Mouse (Mus musculus) ES-E14 (cell line): ENCODE results near the gene Mesp2.

Experiments
- CHD2 ChIP-seq: IDR thresholded peaks from 2 replicates; pipeline ENCODE4 v1.6.1; 2014; ENCODE audit warnings: mild to moderate bottlenecking, low read depth, low read length, inconsistent platforms
- HCFC1 ChIP-seq: IDR thresholded peaks from 2 replicates; pipeline ENCODE4 v1.6.1; 2012; ENCODE audit warnings: low read length, inconsistent platforms, borderline replicate concordance; ENCODE audit not compliant: insufficient read depth
- MAFK ChIP-seq: IDR thresholded peaks from 2 replicates; pipeline ENCODE4 v1.6.1; 2014; ENCODE audit warnings: mild to moderate bottlenecking, low read depth, low read length, inconsistent platforms; ENCODE audit not compliant: insufficient read depth
- ZC3H11A ChIP-seq: IDR thresholded peaks from 2 replicates; pipeline ENCODE4 v1.6.1; 2012; ENCODE audit warnings: low read depth, mild to moderate bottlenecking, inconsistent platforms, low read length, borderline replicate concordance
- ZNF384 ChIP-seq: IDR thresholded peaks from 2 replicates; pipeline ENCODE4 v1.6.1; 2012; ENCODE audit warnings: low read depth, low read length, inconsistent platforms

- TF ChIP-seq ZNF384 (no peak), ZC3H11A (no peak), CHD2 (no peak), MAFK (no peak), HCFC1 (no peak)
Measured at GRCm38 (mm10) chr7:79793688-79794087, 16.8 kb upstream of the Mesp2 start, which contains the start of gene Mesp1.
